Mouse (Mus musculus): ENCODE data around the gene Slc6a12. TPM values are rescaled to one million over a fixed set of nuclear protein-coding genes. Genes with fewer than 3 reads are reported as not detected.
"Not testable (repeated sequence)": the region's sequence is repeated elsewhere in the genome, so short reads cannot be mapped to it uniquely, and the experiment has no call there.

The Slc6a12 gene
- polyA plus RNA-seq, 1 experiment from 2014 or later: 1.1 TPM

DNA sequence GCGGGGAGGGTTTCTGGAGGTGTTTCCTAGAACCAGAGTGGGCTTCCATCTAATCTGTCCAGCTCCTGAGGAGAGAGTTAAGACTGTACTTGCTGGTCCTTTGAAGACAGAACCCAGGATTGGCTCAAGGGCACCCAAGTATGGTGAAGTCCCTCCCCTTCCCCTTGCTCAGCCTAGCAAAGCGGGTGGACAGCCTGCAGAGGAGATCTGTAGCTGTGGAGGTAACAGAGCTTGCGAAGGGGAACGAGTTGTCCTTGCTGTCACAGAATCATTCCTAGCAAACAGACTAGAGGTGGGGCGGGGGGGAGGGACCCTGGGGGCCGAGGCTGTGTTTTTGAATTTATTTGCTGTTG, 871 bp downstream of the Slc6a12 start:
- no peaks in the 10 kb centered on the region for H3K36me3 ChIP-seq
- DNase-seq (no peak), ATAC-seq (ENCODE audit: low read depth) (no peak)
- no peak overlapping the region for H3K4me2 ChIP-seq
- no peak overlapping the region for H3K9ac ChIP-seq
- no peak overlapping the region for H3K4me3 ChIP-seq (replicated peaks)
- H3K27ac ChIP-seq: no peak overlapping the region
- no peaks in the 10 kb centered on the region for H3K9me3 ChIP-seq (replicated peaks)
- H3K4me1 ChIP-seq (replicated peaks): peaks cover 4% of the 10 kb centered on the region
- H3K27me3 ChIP-seq: 0 out of 2 replicates have a peak, but pooled peaks cover 8% of the 10 kb centered on the region
- WGBS (ENCODE audit: insufficient replicate concordance): 46% methylated on average over 6 of the region's 6 CpGs

DNA sequence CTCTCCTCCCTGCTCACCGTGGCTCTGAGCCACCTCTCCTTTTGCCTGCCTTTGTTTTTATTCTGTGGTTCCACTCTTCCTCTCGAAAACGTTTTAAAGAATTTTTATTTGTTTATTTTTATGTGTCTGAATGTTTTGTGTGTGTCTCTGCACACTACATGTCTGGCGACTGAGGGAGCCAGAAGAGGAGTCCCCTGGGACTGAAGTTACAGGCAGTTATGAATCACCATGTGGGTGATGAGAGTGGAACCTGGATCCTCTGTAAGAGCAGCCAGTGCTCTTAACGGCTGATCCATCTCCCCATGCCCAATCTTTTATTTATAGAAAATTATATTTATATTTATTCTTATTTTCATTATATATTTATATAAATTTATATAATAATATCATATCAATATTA, 1.5 kb downstream of the Slc6a12 start:
- Histone ChIP-seq H3K9me3 (replicated peaks) (no peaks in the 10 kb centered on the region), H3K36me3 (no peaks in the 10 kb centered on the region), H3K4me1 (replicated peaks) (peaks cover 4% of the 10 kb centered on the region), H3K4me3 (replicated peaks) (no peak overlapping the region), H3K27ac (no peak overlapping the region), H3K27me3 (0 out of 2 replicates have a peak, but pooled peaks cover 8% of the 10 kb centered on the region), H3K4me2 (no peak overlapping the region), H3K9ac (no peak overlapping the region)
- no peak for ATAC-seq (ENCODE audit: low read depth)
- 50% methylated on average over 5 of the region's 5 CpGs for WGBS (ENCODE audit: insufficient replicate concordance)
- no peak for DNase-seq

DNA sequence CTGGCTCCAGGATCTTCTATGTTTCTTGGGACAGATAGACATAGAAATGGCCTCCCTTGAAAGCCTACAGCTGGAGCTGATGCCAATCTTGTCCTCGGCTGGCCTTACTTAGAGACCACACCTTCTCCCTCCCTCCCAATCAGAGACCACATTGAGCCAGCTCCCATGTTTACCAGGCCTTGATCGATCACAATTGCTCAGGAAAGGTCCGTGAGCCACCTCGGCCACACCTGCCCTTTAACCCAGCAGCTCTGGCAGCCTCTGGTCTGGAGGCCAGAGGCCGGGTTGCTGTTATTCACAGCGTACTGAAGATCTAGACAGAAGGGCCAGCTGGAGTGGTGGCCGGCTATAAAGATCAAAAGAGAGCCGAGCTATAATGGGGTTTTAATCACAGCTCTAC, 3.6 kb downstream of the Slc6a12 start:
- H3K36me3 ChIP-seq: no peaks in the 10 kb centered on the region
- peaks cover 4% of the 10 kb centered on the region for H3K4me1 ChIP-seq (replicated peaks)
- no peak for DNase-seq
- H3K27me3 ChIP-seq: 0 out of 2 replicates have a peak, but pooled peaks cover 4% of the 10 kb centered on the region
- H3K9me3 ChIP-seq (replicated peaks): no peaks in the 10 kb centered on the region
- 50% methylated on average over 8 of the region's 8 CpGs for WGBS (ENCODE audit: insufficient replicate concordance)
- no peak overlapping the region for H3K4me3 ChIP-seq (replicated peaks)
- H3K9ac ChIP-seq: no peak overlapping the region
- peak; percentile 70 for ATAC-seq (ENCODE audit: low read depth)
- no peak overlapping the region for H3K4me2 ChIP-seq
- no peak overlapping the region; the same call in 1 of the 2 replicates for H3K27ac ChIP-seq

DNA sequence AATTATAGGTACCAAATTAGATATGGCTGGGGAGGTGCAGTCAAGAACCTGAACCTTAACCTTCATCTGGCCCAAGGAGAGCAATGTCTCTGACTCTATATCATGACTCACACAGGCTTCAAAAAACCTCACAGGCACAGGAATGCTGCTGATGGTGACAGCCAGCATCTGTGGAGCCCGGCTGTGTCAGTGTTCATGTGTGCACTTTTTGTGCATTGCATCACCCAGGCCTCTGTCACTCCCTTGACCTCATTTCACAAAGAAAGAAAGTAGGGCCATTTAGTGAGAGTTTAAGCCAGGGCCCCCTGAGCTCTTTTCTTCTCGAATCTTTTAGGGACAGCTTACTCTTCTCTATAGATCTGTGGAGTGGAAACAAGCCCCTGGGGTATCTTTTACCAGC, 9.4 kb downstream of the Slc6a12 start:
- Histone ChIP-seq H3K4me3 (replicated peaks) (no peak overlapping the region), H3K27ac (no peak overlapping the region), H3K9ac (no peak overlapping the region), H3K36me3 (no peaks in the 10 kb centered on the region), H3K27me3 (no peaks in the 10 kb centered on the region), H3K4me2 (no peak overlapping the region), H3K4me1 (replicated peaks) (no peaks in the 10 kb centered on the region), H3K9me3 (replicated peaks) (no peaks in the 10 kb centered on the region)
- WGBS (ENCODE audit: insufficient replicate concordance): 40% methylated on average over 2 of the region's 2 CpGs
- DNase-seq (no peak), ATAC-seq (ENCODE audit: low read depth) (no peak)

GRCm38 (mm10) chr6:121356041-121356440, 13.2 kb downstream of the Slc6a12 start:
- Histone ChIP-seq H3K27me3 (no peaks in the 10 kb centered on the region), H3K36me3 (no peaks in the 10 kb centered on the region), H3K4me2 (no peak overlapping the region), H3K4me1 (replicated peaks) (no peaks in the 10 kb centered on the region), H3K4me3 (replicated peaks) (no peak overlapping the region), H3K27ac (no peak overlapping the region), H3K9me3 (replicated peaks) (no peaks in the 10 kb centered on the region), H3K9ac (no peak overlapping the region)
- DNase-seq (no peak), ATAC-seq (ENCODE audit: low read depth) (no peak)
- WGBS (ENCODE audit: insufficient replicate concordance): 44% methylated on average over 1 of the region's 1 CpGs

DNA sequence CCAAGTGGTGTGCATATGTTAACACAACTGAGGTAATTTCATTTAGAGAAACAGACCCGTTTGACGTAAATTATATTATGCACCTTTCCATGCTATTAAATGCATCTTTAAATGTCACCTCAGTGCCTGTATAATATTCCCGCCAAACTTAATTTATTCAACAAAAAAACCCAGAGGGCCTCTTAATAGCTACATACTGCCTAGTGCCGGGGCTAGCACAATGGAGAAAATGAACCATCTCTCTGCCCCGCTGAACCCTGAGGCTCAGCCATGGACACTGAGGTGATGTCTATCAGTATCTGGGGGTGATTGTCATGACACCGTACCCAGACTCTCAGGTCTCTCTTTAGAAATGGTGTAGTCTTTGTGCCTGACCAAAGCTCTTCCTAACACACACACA, 14.4 kb downstream of the Slc6a12 start:
- H3K9ac ChIP-seq: no peak overlapping the region
- H3K27me3 ChIP-seq: no peaks in the 10 kb centered on the region
- H3K9me3 ChIP-seq (replicated peaks): no peaks in the 10 kb centered on the region
- WGBS (ENCODE audit: insufficient replicate concordance): 73% methylated on average over 6 of the region's 6 CpGs
- no peak for ATAC-seq (ENCODE audit: low read depth)
- no peaks in the 10 kb centered on the region for H3K4me1 ChIP-seq (replicated peaks)
- no peak overlapping the region for H3K4me2 ChIP-seq
- no peak overlapping the region for H3K27ac ChIP-seq
- no peak for DNase-seq
- H3K36me3 ChIP-seq: no peaks in the 10 kb centered on the region
- H3K4me3 ChIP-seq (replicated peaks): no peak overlapping the region

DNA sequence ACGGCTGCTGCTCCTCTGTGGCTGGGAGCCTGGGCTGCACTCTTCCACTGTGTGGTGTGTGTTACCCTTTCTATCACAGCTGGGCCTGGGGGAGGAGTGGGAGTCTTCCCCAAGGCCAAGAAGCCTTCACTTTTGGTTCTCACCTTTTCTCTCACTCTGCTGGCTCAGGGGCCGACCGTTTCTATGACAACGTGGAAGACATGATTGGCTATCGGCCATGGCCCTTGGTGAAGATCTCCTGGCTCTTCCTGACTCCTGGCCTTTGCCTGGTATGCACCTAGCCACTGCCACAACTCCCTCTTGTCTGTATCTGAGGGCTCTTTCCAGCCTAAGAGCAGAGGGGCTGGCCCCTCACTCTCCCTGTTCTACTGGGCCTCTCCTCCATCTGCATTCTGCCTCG, 20.2 kb downstream of the Slc6a12 start:
- 64% methylated on average over 6 of the region's 6 CpGs for WGBS (ENCODE audit: insufficient replicate concordance)
- no peaks in the 10 kb centered on the region for H3K9me3 ChIP-seq (replicated peaks)
- H3K4me2 ChIP-seq: no peak overlapping the region
- no peaks in the 10 kb centered on the region for H3K36me3 ChIP-seq
- no peaks in the 10 kb centered on the region for H3K27me3 ChIP-seq
- H3K4me1 ChIP-seq (replicated peaks): no peaks in the 10 kb centered on the region
- no peak overlapping the region for H3K27ac ChIP-seq
- no peak overlapping the region for H3K9ac ChIP-seq
- DNase-seq: no peak
- ATAC-seq (ENCODE audit: low read depth): no peak
- no peak overlapping the region for H3K4me3 ChIP-seq (replicated peaks)

GRCm38 (mm10) chr6:121363956-121364355, 21.1 kb downstream of the Slc6a12 start:
- 57% methylated on average over 4 of the region's 4 CpGs for WGBS (ENCODE audit: insufficient replicate concordance)
- no peak overlapping the region for H3K9ac ChIP-seq
- ATAC-seq (ENCODE audit: low read depth): no peak

GRCm38 (mm10) chr6:121366537-121366936, 23.7 kb downstream of the Slc6a12 start:
- not testable (repeated sequence) for H3K4me2 ChIP-seq; ATAC-seq (ENCODE audit: low read depth); H3K4me3 ChIP-seq (replicated peaks); H3K9ac ChIP-seq; H3K27me3 ChIP-seq; H3K9me3 ChIP-seq (replicated peaks); H3K36me3 ChIP-seq; H3K27ac ChIP-seq; DNase-seq; H3K4me1 ChIP-seq (replicated peaks)
- 5% methylated on average over 2 of the region's 2 CpGs for WGBS (ENCODE audit: insufficient replicate concordance)

More at GRCm38 (mm10) chr6:121363956-121364355, 21.1 kb downstream of the Slc6a12 start:
- DNase-seq: no peak
- Histone ChIP-seq H3K27me3 (no peaks in the 10 kb centered on the region), H3K4me3 (replicated peaks) (no peak overlapping the region), H3K27ac (no peak overlapping the region), H3K4me1 (replicated peaks) (no peaks in the 10 kb centered on the region), H3K4me2 (no peak overlapping the region), H3K36me3 (no peaks in the 10 kb centered on the region), H3K9me3 (replicated peaks) (no peaks in the 10 kb centered on the region)

- H3K27ac ChIP-seq: no peak overlapping the region
- 52% methylated on average over 3 of the region's 3 CpGs for WGBS (ENCODE audit: insufficient replicate concordance)
- no peak for ATAC-seq (ENCODE audit: low read depth)
Observed at GRCm38 (mm10) chr6:121367099-121367498, 24.2 kb downstream of the Slc6a12 start.

DNA sequence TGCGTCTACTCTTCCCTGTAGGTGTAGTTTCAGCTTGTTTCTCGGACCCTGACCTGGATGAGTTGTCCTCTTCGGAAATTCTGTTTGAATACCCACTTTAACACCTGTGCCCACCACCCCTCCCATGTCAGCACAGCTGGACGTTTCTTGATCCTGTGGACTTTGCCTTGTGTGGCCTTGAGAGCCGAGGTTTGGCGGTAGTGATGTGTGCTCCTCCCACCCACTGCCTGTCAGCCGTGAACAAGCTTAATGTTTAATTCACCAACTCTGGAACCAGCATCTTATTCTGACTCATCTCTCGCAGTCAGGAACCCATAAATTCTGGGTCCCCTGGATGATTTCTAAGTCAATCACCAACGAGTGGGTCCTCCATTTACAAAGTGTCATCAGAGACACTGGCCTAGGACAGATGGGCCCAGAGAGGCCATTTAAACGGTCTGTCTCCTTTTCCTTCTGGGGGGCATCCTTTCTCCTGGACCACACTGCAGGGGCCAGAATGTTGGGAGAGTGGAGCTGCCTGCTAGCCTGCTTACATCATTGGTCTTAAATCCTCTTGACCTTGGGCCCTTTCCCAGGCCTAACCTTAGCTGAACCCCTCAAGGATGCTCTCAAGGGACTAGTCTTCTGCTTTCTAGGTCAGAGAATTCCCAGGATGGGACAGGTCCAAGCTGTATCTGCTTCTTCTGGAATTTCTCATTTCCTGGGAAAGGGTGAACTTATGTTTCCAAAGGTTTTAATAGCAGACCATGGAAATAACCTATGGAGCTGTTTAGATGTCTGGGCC, 28.5 kb downstream of the Slc6a12 start:
- 55% methylated on average over 10 of the region's 10 CpGs for WGBS (ENCODE audit: insufficient replicate concordance)
- H3K9me3 ChIP-seq (replicated peaks): no peaks in the 10 kb centered on the region
- no peak overlapping the region for H3K4me3 ChIP-seq (replicated peaks)
- DNase-seq: no peak
- H3K27ac ChIP-seq: no peak overlapping the region
- H3K27me3 ChIP-seq: no peaks in the 10 kb centered on the region
- H3K9ac ChIP-seq: no peak overlapping the region
- H3K36me3 ChIP-seq: no peaks in the 10 kb centered on the region
- no peak for ATAC-seq (ENCODE audit: low read depth)
- no peak overlapping the region for H3K4me2 ChIP-seq
- no peaks in the 10 kb centered on the region for H3K4me1 ChIP-seq (replicated peaks)

More at GRCm38 (mm10) chr6:121367099-121367498, 24.2 kb downstream of the Slc6a12 start:
- Histone ChIP-seq H3K9ac (no peak overlapping the region), H3K4me3 (replicated peaks) (no peak overlapping the region), H3K9me3 (replicated peaks) (no peaks in the 10 kb centered on the region), H3K4me2 (no peak overlapping the region), H3K27me3 (no peaks in the 10 kb centered on the region), H3K4me1 (replicated peaks) (no peaks in the 10 kb centered on the region), H3K36me3 (no peaks in the 10 kb centered on the region)
- DNase-seq: no peak

DNA sequence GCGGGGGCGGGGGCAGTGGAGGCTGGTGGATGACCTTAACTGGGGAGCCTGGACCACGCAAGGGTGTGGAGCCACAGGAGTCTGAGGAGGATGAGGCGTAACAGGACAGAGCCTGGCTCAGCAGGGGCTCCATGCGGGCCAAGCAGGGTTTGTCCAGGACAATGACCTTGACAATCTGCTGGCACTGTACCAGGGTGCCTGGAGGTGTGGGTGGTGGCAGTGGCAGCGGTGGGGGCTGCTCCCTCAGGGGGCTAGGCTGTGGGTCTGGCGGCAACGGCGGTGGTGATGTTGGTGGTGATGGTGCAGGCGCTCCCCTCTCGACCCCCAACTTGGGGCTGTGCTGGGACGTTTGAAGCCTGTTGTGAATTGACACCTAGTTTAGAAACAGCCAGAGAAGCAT, 33.3 kb downstream of the Slc6a12 start:
- Histone ChIP-seq H3K36me3 (no peaks in the 10 kb centered on the region), H3K4me1 (replicated peaks) (no peaks in the 10 kb centered on the region), H3K4me3 (replicated peaks) (no peak overlapping the region), H3K9me3 (replicated peaks) (no peaks in the 10 kb centered on the region), H3K27me3 (no peaks in the 10 kb centered on the region), H3K27ac (no peak overlapping the region), H3K4me2 (no peak overlapping the region), H3K9ac (no peak overlapping the region)
- no peak for DNase-seq
- ATAC-seq (ENCODE audit: low read depth): no peak
- 49% methylated on average over 12 of the region's 12 CpGs for WGBS (ENCODE audit: insufficient replicate concordance)
